Mouse (Mus musculus) cerebellum, postnatal 14 days (tissue): ENCODE data around the gene Ftl1.

Experiments used
- DNase-seq, 2 experiments: peaks; one replicate each; pipeline ENCODE4 v3.0.0; 2021; ENCODE audit warnings: mixed read lengths in 2 of 2

Ftl1 gene

GRCm38 (mm10) chr7:45409497-45410163 lies 50.1 kb downstream of the Ftl1 start:
- peak in 1 of 2 experiments; percentile 15 for DNase-seq

- peak in 1 of 2 experiments; percentile 2 for DNase-seq
These were observed 50.7 kb downstream of the Ftl1 start for GRCm38 (mm10) chr7:45408949-45409348.

- peak in 1 of 2 experiments; percentile 0 for DNase-seq
These were observed 51.3 kb downstream of the Ftl1 start for GRCm38 (mm10) chr7:45408351-45408750.
